ENCODE assay signal across 9 mouse cellular contexts in genomic region chr9:94668589-94668988, GRCm38 (mm10). TPM values are rescaled to one million over a fixed set of nuclear protein-coding genes. Genes with fewer than 3 reads are reported as not detected.
DNase-seq lines count a peak whose midpoint lies in the region; ATAC-seq and TF ChIP-seq lines count a peak whose summit lies in the region.
"Had no signal": no experiment of that assay in that cellular context is flagged by ENCODE, and none has a peak within 500 bp of the region (broad histone marks: within the 10 kb centered on the region; RNA-seq: fewer than 3 reads in every experiment).

No protein-coding gene starts in this region.

- TF ChIP-seq POLR2A in myocyte (IDR thresholded peaks at IDR 0.05; ENCODE audit: insufficient read length, low read depth) = peak; percentile 78

- no peak for ATAC-seq in intestine, embryonic 15.5 days

- H3ac ChIP-seq in myocyte (ENCODE audit: control insufficient read depth, insufficient read length) = no peak overlapping the region

- H3K36me3 ChIP-seq in myocyte (ENCODE audit: control insufficient read depth, insufficient read depth) = peaks cover 4% of the 10 kb centered on the region
- H3K36me3 ChIP-seq in intestine, embryonic 15.5 days = no peaks in the 10 kb centered on the region
- H3K36me3 ChIP-seq: stomach, embryonic 15.5 days had no signal

- peak overlapping the region; percentile 82 for H3K4me2 ChIP-seq in myocyte (ENCODE audit: low read depth)
- H3K4me2 ChIP-seq in intestine, embryonic 15.5 days (replicated peaks) = no peak overlapping the region

- no peak for TF ChIP-seq CTCF in gastrocnemius, adult 2 months (IDR thresholded peaks at IDR 0.05)

- no peak overlapping the region; the same call in 1 of the 2 replicates for H3K27ac ChIP-seq in gastrocnemius, adult 2 months
- H3K27ac ChIP-seq in intestine, embryonic 15.5 days = no peak overlapping the region
- H3K27ac ChIP-seq: stomach, embryonic 15.5 days had no signal

- peaks cover 32% of the 10 kb centered on the region for H3K79me2 ChIP-seq in myocyte (ENCODE audit: control insufficient read depth, insufficient read depth)

- peak; percentile 40 for DNase-seq in gastrocnemius, adult 2 months
- no peak for DNase-seq in gastrocnemius, postnatal 14 days
- peak; percentile 11 to 25 for DNase-seq in B cell, adult 2 months
- DNase-seq in cerebellum, adult 9-11 months = peak; percentile 44
- peak; percentile 80 for DNase-seq in layer of hippocampus, adult 9-11 months
- no peak for DNase-seq in ovary, postnatal 14 days (ENCODE audit: low spot score)

- H3K9me3 ChIP-seq in intestine, embryonic 15.5 days = no peaks in the 10 kb centered on the region
- H3K9me3 ChIP-seq: stomach, embryonic 15.5 days had no signal

- WGBS in intestine, embryonic 15.5 days = 54% methylated on average over 7 of the region's 7 CpGs

- H3K4me1 ChIP-seq in intestine, embryonic 15.5 days (replicated peaks) = 0 out of 2 replicates have a peak, but pooled peaks cover 3% of the 10 kb centered on the region

- H3K9ac ChIP-seq in intestine, embryonic 15.5 days = no peak overlapping the region
- H3K9ac ChIP-seq: stomach, embryonic 15.5 days had no signal

- no peaks in the 10 kb centered on the region for H3K27me3 ChIP-seq in myocyte (ENCODE audit: control insufficient read depth, insufficient read depth, insufficient read length)
- H3K27me3 ChIP-seq in intestine, embryonic 15.5 days (replicated peaks) = no peaks in the 10 kb centered on the region
- H3K27me3 ChIP-seq: stomach, embryonic 15.5 days had no signal

- intact Hi-C loops in gastrocnemius, adult 2 months (cut with DNase I) = no loop called here
- intact Hi-C loops in gastrocnemius, postnatal 14 days (cut with DNase I; ENCODE audit: low total_unique reads) = no loop called here

- no peak overlapping the region for H3K4me3 ChIP-seq in gastrocnemius, adult 2 months
- peak overlapping the region; percentile 48 for H3K4me3 ChIP-seq in myocyte
- no peak overlapping the region for H3K4me3 ChIP-seq in intestine, embryonic 15.5 days (replicated peaks)

TF ChIP-seq in myocyte, 11 proteins besides CTCF, POLR2A, EP300 and RAD21:
- TF ChIP-seq TCF3 (IDR thresholded peaks at IDR 0.05; ENCODE audit: insufficient read length, low read depth) (peak; percentile 20), TCF12 (IDR thresholded peaks at IDR 0.05; ENCODE audit: insufficient read depth, poor library complexity, severe bottlenecking) (peak; percentile 67), SRF (IDR thresholded peaks at IDR 0.05; ENCODE audit: control insufficient read depth, insufficient read length, low read depth) (no peak), MYOG (IDR thresholded peaks at IDR 0.05; ENCODE audit: control insufficient read depth in 1 of 3, insufficient read depth in 1 of 3, insufficient read length in 2 of 3, low read depth in 2 of 3) (peak; percentile 13 to 84 (median 50)), MYOD1 (IDR thresholded peaks at IDR 0.05; ENCODE audit: control insufficient read depth in 1 of 3, insufficient read length in 2 of 3, low read depth in 2 of 3) (peak in 2 of 3 experiments; percentile 84 to 93), POLR2AphosphoS2 (IDR thresholded peaks at IDR 0.05; ENCODE audit: insufficient read length, low read depth) (peak; percentile 91), MAX (IDR thresholded peaks at IDR 0.05; ENCODE audit: low read depth) (peak; percentile 21), REST (IDR thresholded peaks at IDR 0.05; ENCODE audit: insufficient read depth, insufficient read length) (no peak), USF1 (IDR thresholded peaks at IDR 0.05; ENCODE audit: low read depth) (no peak), E2F4 (IDR thresholded peaks at IDR 0.05; ENCODE audit: insufficient read depth) (no peak), CEBPB (IDR thresholded peaks at IDR 0.05; ENCODE audit: insufficient read depth, poor library complexity, severe bottlenecking) (peak; percentile 87)
TF ChIP-seq in myocyte: peak in this region for 7.

RNA-seq across cellular contexts. Expression of gene Slc9a9, which starts 1.1 kb away (rescaled TPM):
- total RNA-seq in gastrocnemius, adult 2 months (2021) = 1 to 10 TPM; 2.0 TPM
- total RNA-seq in gastrocnemius, postnatal 14 days (2021) = 1 to 10 TPM; 2.5 to 3.1 TPM
- polyA plus RNA-seq in myocyte (2012; fragmentation: generic; extraction: Trizol) = 21.5 TPM
- 2.4 and 3.0 TPM in 2 replicates for polyA plus RNA-seq in intestine, embryonic 15.5 days (2015; fragmentation: Nextera tagmentation; extraction: Ambion mirVana)

Comparison
In these comparisons a context has a peak if more than half of its experiments do, and no peak if none do; other contexts are left out.
1. DNase-seq: peak in gastrocnemius, adult 2 months (single experiment), B cell, adult 2 months (2 of 2), cerebellum, adult 9-11 months (single experiment) and layer of hippocampus, adult 9-11 months (single experiment); none in gastrocnemius, postnatal 14 days (single experiment) and ovary, postnatal 14 days (single experiment).